In the genomic region with DNA sequence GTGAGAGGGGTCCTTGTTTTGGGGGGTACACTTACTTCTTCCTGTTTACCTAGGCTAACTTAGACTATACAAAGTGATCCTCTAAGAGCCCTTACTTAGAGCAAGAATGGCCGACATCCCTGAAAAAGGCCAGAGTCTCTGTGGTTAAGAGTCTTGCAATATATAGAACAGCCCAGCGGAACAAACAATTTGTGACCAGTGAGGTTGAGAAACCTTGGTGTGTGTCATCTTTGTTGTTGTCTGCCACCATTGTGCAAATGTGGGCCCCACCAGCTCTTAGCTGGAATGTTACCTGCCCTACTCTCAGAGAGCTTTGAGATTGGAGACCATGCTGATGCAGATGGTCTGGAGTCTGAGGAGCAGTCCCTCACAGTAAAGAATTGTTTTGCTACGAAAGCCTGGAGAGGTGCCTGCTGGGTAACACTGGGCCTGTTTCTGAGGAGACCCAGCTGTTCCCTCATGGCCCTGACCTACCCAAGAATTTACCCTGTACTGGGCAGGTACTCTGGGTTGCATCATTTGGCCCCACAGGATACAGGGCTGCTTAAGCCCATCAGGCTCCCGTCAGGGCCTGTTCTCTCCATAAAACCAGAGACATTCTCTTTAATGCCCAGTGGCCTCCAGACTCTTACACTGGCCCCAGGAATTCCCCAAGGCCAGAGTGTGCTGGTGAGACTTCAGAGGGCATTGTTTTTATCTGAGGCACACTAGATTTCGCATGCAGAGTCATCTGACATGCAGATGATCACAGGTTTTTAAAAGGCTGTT, we compare ENCODE assay signal across 15 mouse cellular contexts. TPM values are rescaled to one million over a fixed set of nuclear protein-coding genes. Genes with fewer than 3 reads are reported as not detected.
DNase-seq lines count a peak whose midpoint lies in the region; ATAC-seq and TF ChIP-seq lines count a peak whose summit lies in the region.
"Had no signal": no experiment of that assay in that cellular context is flagged by ENCODE, and none has a peak within 500 bp of the region (broad histone marks: within the 10 kb centered on the region; RNA-seq: fewer than 3 reads in every experiment).

No protein-coding gene starts in this region.

- no peak overlapping the region for H3K4me3 ChIP-seq in forebrain, embryonic 12.5 days (replicated peaks)
- no peak overlapping the region for H3K4me3 ChIP-seq in forebrain, embryonic 15.5 days
- no peak overlapping the region for H3K4me3 ChIP-seq in lung, adult 2 months (replicated peaks; ENCODE audit: extremely low read depth, low read depth, low read length)
- H3K4me3 ChIP-seq: embryonic facial prominence, embryonic 15.5 days; limb, embryonic 13.5 days had no signal

- peak overlapping the region; percentile 36; the same call in 1 of the 2 replicates for H3K27ac ChIP-seq in forebrain, embryonic 12.5 days
- H3K27ac ChIP-seq in forebrain, embryonic 15.5 days (replicated peaks) = no peak overlapping the region
- H3K27ac ChIP-seq: embryonic facial prominence, embryonic 15.5 days; limb, embryonic 13.5 days had no signal

- H3K9ac ChIP-seq in forebrain, embryonic 12.5 days = no peak overlapping the region
- no peak overlapping the region for H3K9ac ChIP-seq in forebrain, embryonic 15.5 days (replicated peaks)
- H3K9ac ChIP-seq: embryonic facial prominence, embryonic 15.5 days; limb, embryonic 13.5 days had no signal

- ATAC-seq in forebrain, embryonic 12.5 days (ENCODE audit: low FRiP score) = no peak
- ATAC-seq in forebrain, embryonic 15.5 days (replicated peaks) = no peak

- peak; percentile 16 to 36 for DNase-seq in lung, adult 18-20 months
- DNase-seq in lung, adult 2 months = no peak
- peak; percentile 83 for DNase-seq in adrenal gland, adult 8-10 months
- peak; percentile 58 for DNase-seq in lung, postnatal 36 days
- DNase-seq in gastrocnemius, postnatal 4 days (ENCODE audit: low spot score in 2 of 2) = no peak
- no peak for DNase-seq in urinary bladder, postnatal 4 days (ENCODE audit: low spot score in 2 of 2)
- DNase-seq: cerebellum, postnatal 14 days; kidney, postnatal 14 days; layer of hippocampus, postnatal 36 days; retina, postnatal 1 day had no signal

- no peak for TF ChIP-seq CTCF in lung, adult 2 months (IDR thresholded peaks at IDR 0.05; ENCODE audit: insufficient read depth, low read length)

- no peak for TF ChIP-seq POLR2A in lung, adult 2 months (IDR thresholded peaks at IDR 0.05; ENCODE audit: borderline replicate concordance, extremely low read depth, low read depth, low read length)

- peaks cover 91% of the 10 kb centered on the region for H3K36me3 ChIP-seq in forebrain, embryonic 12.5 days (replicated peaks)
- peaks cover 34% of the 10 kb centered on the region for H3K36me3 ChIP-seq in forebrain, embryonic 15.5 days

- WGBS in forebrain, embryonic 12.5 days = 63% methylated on average over 5 of the region's 5 CpGs
- 63% methylated on average over 5 of the region's 5 CpGs for WGBS in forebrain, embryonic 15.5 days
- 81% methylated on average over 5 of the region's 5 CpGs for WGBS in lung, adult 2 months

- no peaks in the 10 kb centered on the region for H3K9me3 ChIP-seq in forebrain, embryonic 12.5 days
- H3K9me3 ChIP-seq in forebrain, embryonic 15.5 days = no peaks in the 10 kb centered on the region
- H3K9me3 ChIP-seq: embryonic facial prominence, embryonic 15.5 days; G1E; limb, embryonic 13.5 days had no signal

- peaks cover 89% of the 10 kb centered on the region for H3K4me1 ChIP-seq in forebrain, embryonic 12.5 days
- peaks cover 67% of the 10 kb centered on the region for H3K4me1 ChIP-seq in forebrain, embryonic 15.5 days
- peaks cover 18% of the 10 kb centered on the region for H3K4me1 ChIP-seq in lung, adult 2 months (ENCODE audit: control insufficient read depth, insufficient read depth, low read length)

- H3K4me2 ChIP-seq in forebrain, embryonic 12.5 days = no peak overlapping the region
- no peak overlapping the region for H3K4me2 ChIP-seq in forebrain, embryonic 15.5 days (replicated peaks)
- H3K4me2 ChIP-seq: embryonic facial prominence, embryonic 15.5 days; limb, embryonic 13.5 days had no signal

- H3K27me3 ChIP-seq in forebrain, embryonic 12.5 days = peaks cover 33% of the 10 kb centered on the region; the same call in 1 of the 2 replicates
- H3K27me3 ChIP-seq in forebrain, embryonic 15.5 days = no peaks in the 10 kb centered on the region
- H3K27me3 ChIP-seq: embryonic facial prominence, embryonic 15.5 days; limb, embryonic 13.5 days had no signal

RNA-seq across cellular contexts. Expression of a gene that starts 19.6 kb away (rescaled TPM):
- 55.6 and 56.2 TPM in 2 replicates for polyA plus RNA-seq in forebrain, embryonic 12.5 days (2016; fragmentation: Nextera tagmentation; extraction: Ambion mirVana)
- 39.9 and 40.9 TPM in 2 replicates for polyA plus RNA-seq in forebrain, embryonic 15.5 days (2015; fragmentation: Nextera tagmentation; extraction: Ambion mirVana)
- 55.1 and 59.1 TPM in 2 replicates for polyA plus RNA-seq in lung, adult 2 months (2012; rRNA removed)
- total RNA-seq in adrenal gland, adult 8-10 months (2022) = 100 to 1,000 TPM; 100 to 139 (median 108) TPM
- 10 to 100 TPM; 35.0 to 47.8 TPM for total RNA-seq in gastrocnemius, postnatal 4 days (2021)

Comparison
In these comparisons a context has a peak if more than half of its experiments do, and no peak if none do; other contexts are left out.
1. DNase-seq: peak in lung, adult 18-20 months (2 of 2), adrenal gland, adult 8-10 months (single experiment) and lung, postnatal 36 days (single experiment); none in lung, adult 2 months (single experiment), gastrocnemius, postnatal 4 days (0 of 2) and urinary bladder, postnatal 4 days (0 of 2).